Mouse (Mus musculus): Measurements from ENCODE around the gene Pqlc3.
"Not testable (repeated sequence)": the region's sequence is repeated elsewhere in the genome, so short reads cannot be mapped to it uniquely, and the experiment has no call there.

Pqlc3 gene

GRCm38 (mm10) chr12:16999739-17000497 is at the start of gene Pqlc3:
TSS of gene Pqlc3 (minus strand) at chr12:17000408.
- DNase-seq: peak; percentile 82

DNA sequence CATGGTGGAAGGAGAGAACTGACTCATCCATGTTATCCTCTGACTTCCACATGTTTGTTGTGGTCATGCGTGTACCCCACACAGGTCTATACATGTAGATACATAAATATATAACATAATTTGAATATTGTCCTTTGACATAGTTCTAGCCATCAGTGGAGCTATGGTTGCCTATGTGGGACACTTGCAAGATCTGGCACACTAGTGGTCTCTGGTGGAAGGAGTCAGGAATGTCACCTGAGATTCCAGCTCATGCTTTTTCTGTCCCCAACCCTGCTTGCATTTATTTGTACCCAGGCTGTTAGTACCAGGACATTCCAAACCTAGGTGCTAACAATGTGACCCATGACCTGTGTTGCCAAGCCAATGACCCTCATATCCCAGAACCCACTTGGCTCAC is 49.6 kb upstream of the Pqlc3 start:
- no peak for DNase-seq

DNA sequence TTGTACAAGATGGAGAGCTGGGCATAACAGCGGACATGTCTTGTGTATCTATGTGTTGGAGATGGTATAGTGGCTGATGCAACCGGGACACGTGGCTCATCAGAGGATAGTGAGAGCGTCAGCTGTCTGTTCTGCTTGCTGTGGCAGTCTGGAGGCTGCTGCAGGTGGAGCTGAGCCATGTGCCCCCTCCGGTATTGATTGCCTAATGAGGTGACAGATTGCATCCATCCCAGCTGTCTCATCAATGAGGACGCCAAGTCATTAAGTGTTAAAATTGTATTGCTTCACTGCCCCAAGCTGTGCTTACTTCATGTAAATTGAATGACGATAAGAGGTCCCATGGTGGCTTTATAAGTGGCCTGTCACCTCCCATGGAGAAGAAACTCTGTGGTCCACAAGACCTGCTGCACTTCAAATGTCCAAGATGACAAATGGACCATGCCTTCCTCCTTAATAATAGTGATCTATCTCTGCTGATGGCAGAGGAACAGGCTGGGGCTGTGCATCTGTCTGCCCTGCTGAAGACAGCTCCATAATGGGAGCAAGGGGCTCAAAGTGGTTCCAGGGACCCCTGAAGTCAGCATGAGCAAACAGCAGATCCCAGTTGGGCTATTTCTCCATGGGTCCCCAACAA is 48.9 kb upstream of the Pqlc3 start:
- DNase-seq: no peak

GRCm38 (mm10) chr12:17043311-17043710 is 43.1 kb upstream of the Pqlc3 start:
- DNase-seq: no peak

GRCm38 (mm10) chr12:17040567-17040966 is 40.4 kb upstream of the Pqlc3 start:
- DNase-seq: no peak

DNA sequence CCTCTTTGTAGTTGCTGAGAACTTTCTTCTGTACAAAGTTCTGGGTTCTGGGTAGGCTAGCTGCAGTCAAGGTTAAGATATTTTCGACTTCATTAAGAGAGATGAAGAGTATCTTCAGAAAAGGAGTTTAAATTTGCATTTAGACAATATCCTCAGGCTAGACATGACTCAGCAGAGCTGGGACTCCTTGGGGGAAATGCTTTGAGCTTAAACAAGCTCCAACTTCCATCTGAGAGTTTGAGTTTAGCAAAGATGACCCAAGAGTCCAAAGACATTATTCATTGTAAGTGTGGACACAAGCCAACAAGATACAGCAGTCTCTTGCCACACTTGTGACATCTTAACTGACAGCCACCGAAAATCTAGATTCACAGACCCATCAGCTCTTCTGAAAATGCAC is 39.2 kb upstream of the Pqlc3 start:
- DNase-seq: no peak

- DNase-seq: no peak
Measured at GRCm38 (mm10) chr12:17038246-17038645, 38.0 kb upstream of the Pqlc3 start.

DNA sequence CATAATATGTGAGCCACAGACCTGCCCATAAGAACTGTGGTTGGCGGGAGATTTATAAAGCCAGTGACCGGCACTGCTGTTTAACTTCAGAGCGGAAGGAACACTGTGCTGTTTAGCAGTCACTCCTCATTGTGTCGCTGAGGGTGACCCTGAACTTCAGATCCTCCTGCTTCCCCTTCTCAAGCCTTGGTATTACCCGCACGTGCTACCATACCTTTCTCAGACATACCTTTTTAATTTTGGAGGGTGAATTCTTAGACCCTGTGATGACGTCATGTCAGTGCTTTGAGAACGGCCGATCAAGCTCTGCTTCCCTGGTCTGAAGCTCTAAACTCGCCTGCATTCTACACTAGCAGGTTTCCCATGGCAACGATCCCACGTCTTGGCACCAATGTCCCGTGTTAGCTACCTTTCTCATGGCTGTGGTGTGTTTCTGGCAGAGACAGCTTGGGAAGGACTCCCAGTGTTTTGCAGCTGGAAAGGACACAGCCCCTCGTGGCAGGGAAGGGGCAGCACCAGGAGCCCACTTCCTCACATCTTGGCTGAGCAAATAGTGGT is 36.9 kb upstream of the Pqlc3 start:
- DNase-seq: peak; percentile 67

DNA sequence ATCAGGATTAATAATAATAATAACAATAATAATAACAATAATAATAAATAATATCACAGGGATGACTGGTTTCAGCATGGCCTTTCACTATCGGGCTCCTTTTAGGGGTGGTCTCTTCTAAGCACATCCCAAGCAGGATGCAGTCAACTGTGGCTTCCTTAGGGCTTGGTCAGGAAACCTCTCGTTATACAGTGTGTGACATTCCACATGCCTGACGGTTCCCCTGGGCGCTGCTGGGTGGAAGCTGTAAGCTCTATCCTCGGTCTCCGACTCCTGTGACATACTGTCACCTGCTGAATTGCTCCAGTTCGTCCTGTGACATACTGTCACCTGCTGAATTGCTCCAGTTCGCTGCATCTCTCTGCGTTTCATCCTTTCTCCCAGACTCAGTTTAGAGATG is 36.3 kb upstream of the Pqlc3 start:
- no peak for DNase-seq

DNA sequence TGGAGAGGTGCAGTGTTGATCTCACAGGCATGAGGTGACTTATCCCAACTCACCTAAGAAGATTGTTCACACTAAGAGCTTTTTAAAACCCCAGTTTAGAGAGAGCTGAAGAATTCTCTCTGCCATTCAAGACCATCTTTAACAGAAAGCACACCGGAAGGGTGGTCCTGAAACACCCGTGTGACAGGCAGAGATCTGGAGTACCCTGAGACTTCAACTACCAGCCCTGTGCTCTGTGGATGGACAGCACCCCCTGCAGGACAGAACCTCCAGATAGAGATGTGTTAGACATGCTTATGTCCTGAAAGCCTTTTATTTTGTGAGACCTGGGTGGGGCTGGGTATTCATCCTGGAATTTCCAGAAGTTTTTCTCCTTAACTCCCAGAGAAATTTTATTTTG is 34.9 kb upstream of the Pqlc3 start:
- no peak for DNase-seq

GRCm38 (mm10) chr12:17034671-17035070 is 34.5 kb upstream of the Pqlc3 start:
- no peak for DNase-seq

GRCm38 (mm10) chr12:17033464-17033841 is 33.2 kb upstream of the Pqlc3 start:
- no peak for DNase-seq

DNA sequence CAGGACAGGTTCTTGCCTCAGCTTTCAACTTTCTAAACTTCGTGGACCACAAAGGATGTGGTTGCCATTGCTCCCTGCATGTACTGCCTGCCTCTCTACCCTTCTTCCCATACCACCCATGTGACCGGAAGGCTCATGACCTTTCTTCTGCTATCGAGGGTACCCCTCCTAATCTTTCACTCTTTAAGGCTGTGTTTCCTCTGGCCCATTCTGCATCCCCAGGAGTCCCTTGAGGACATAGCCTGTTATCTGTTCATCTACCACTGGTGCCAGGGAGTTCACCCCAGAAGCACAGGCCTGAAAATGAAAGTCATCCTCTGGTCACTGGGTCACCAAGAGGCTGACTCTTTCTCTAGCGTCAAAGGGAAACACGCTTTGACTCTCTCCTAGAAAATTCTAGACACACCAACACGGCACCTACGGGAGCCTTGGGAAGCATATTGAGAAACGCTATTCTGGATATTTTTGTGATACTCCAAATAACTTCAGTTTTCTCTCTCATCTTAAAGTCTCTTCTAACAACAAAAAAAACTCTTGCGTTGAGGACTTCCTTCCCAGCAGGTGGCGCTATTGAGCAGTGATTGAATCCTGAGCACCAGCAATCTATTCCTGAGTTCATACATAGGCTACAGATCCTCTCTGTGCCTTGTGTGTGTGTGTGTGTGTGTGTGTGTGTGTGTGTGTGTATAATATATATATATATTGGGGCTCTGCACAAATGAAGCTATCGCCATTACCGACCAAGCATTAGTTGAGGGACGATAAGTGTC is 32.7 kb upstream of the Pqlc3 start:
- DNase-seq: peak; percentile 83

DNA sequence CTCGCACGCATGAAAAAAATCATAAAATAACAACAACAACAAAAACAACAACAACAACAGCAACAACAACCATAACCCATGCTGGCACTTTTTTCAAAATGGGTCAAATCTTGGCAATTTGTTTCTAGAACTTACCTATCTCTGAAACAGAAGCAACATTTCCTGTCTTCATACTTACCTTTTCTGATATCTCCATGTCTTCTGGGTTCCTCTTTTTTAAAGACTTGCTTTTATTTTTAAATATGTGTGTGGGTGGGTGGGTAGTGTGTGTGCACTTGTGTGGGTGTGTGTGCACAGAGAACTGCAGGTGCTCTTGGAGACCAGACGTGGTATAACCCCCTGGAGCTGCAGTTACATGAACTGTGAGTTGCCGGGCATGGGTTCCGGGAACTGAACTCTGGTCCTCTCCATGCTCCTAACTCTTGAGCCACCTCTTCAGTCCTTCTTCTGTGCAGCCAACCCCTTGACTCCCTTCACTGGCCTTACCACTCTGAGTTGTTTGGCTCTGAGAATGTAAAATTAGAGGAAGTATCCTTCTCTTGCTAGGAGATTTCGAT is 24.4 kb upstream of the Pqlc3 start:
- DNase-seq: no peak

DNA sequence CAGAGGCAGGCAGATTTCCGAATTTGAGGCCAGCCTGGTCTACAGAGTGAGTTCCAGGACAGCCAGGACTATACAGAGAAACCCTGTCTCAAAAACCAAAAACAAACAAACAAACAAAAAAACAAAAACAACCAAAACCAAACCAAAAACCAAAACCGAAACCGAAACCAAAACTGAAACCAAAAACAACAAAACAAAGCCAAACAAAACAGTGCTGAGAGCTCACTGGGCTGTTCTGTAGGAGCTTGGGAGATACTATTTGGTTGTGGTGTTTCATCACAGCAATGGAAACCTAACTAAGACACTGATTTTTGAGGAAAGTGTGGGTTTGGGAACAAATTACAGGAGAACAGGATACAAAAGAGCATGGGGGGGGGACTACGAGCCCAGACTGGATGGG is 21.9 kb upstream of the Pqlc3 start:
- DNase-seq: no peak

DNA sequence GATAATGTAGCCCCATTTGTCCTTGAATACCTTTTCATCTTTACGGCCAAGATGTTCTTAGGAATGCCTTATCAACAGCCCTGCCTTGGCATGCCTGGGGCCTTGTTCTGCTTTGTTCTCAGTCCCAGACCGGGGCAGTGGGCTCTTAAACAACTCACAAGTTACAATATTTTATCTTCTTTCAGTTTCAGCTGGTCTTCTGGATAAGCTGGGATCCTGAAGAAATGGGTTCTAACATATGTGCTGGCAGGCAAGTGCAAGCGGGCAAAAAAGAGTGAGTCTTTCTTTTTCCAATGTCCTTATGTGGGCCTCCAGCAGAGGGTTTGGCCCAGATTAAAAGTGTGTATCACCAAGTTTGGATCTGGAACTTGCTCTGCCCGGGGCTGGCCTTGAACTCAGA is 20.9 kb upstream of the Pqlc3 start:
- not testable (repeated sequence) for DNase-seq

- DNase-seq: peak; percentile 49
Measured at GRCm38 (mm10) chr12:17018468-17018867, 18.3 kb upstream of the Pqlc3 start.

- DNase-seq: no peak
Measured at GRCm38 (mm10) chr12:17015711-17016110, 15.5 kb upstream of the Pqlc3 start.

DNA sequence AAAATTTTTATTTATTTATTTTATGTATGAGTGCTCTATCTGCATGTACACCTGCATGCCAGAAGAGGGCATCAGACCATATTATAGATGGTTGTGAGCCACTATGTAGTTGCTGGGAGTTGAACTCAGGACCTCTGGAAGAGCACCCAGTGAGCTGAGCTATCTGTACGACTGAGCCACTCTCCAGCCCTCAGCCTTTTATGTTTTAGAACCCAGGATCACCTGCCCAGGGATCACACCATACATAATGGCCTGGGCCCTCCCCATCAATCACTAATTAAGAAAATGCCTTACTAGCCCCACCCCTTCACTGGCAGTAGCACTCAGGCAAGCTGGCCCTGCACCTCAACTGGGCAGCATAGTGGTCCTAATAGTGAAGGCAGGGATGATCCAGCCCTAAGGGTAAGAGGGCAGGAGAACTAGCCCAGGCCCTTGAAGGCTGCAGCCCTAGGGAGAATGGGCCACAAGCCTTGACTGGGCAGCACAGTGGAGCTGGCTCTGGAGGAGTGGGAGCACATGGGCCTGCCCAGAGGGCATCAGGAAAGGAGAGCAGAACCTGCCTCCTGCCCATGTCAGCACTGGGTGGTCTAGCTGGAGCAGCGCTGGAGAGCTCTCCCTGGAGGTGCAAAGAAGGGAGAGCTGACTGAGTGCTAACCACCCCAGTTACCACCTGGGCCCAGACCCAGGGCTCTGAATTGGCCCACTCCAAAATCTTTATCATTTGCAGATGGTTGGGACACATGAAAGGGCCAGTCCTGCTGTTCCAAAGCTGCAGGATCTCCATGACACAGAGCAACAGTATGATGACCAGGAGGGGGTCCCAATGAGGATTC is 12.1 kb upstream of the Pqlc3 start:
- no peak for DNase-seq

- DNase-seq: peak; percentile 68
Measured at GRCm38 (mm10) chr12:17011100-17011870, 11.1 kb upstream of the Pqlc3 start, which contains the start of gene 2410004P03Rik. TSS of gene 2410004P03Rik (minus strand) at chr12:17011727.

DNA sequence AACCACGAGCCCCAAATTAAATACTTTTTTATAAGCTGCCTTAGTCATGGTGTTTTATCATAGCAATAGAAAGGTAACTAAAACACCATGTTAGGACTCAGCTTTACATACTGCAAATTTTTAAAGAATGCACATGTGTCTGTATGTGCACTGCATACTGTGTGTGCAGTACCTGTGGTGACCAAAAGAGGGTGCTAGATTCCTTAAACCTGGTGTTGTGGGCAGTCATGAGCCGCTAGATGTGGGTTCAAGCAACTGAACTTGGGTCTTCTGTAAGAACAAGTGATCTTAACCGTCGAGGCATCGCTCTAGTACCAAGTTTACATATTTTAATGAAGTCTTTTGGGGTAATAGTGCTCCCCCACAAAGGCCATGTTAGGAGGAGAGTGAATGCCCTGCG is 9.3 kb upstream of the Pqlc3 start:
- no peak for DNase-seq
